Mouse (Mus musculus): ENCODE results near the gene Olfr1097.

Gene Olfr1097

DNA sequence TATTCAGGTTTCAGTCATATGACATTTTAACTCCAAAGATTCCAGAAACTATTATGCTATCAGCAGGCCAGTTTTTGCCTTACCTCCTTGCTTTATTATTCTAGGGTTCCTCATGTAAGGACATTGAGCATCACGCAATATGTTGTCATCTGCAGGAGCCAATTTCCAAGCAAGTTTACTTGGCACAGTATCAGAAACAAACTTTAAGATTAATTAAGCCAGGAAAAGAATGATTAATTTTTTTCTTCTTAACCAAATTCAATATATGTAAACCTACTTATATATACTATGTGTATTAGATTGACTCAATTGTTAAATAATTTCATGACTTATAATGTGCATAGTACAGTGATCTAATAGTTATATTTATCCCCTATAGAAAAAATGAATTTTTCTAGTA lies at the start of gene Olfr1097:
TSS of gene Olfr1097 (minus strand) at position 101 of the 400 bp plus-strand sequence.
- DNase-seq (ENCODE audit: low spot score in 2 of 2) = no peak

DNA sequence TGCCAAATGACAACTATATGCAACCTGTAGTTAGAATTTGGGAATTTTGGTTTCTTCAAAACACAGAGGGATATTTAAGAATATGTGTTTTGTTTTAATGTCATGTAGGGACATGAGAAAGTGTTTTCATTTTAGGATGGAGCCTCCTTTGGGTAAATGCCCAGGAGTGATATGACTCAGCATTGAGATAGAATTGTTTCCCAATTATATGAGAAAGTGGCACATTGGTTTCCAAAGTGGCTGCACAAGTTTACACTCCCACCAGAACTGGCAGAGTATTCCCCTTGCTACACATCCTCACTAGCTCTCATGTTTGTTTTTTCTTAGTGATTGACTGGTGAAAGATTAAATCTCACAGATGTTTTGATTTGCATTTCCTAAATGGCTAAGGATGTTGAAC lies 34.5 kb upstream of the Olfr1097 start:
- peak; percentile 2 to 10 for DNase-seq (ENCODE audit: low spot score in 2 of 2)

DNA sequence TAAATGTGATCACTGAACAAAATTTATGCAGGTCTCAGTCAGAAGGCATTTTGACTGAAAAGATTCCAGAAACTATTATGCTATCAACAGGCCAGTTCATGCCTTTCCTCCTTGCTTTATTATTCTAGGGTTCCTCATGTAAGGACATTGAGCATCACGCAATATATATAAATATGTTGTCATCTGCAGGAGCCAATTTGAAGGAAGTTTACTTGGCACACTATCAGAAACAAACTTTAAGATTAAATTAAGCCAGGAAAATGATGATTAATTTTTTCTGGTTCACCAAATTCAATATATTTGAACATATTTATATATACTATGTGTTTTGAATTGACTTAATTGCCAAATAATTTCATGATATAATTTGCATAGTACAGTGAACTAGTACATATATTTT lies 32.4 kb upstream of the Olfr1097 start, which contains the start of gene Olfr1098:
TSS of gene Olfr1098 (minus strand) at position 101 of the 400 bp plus-strand sequence.
- DNase-seq (ENCODE audit: low spot score in 2 of 2) = no peak

DNA sequence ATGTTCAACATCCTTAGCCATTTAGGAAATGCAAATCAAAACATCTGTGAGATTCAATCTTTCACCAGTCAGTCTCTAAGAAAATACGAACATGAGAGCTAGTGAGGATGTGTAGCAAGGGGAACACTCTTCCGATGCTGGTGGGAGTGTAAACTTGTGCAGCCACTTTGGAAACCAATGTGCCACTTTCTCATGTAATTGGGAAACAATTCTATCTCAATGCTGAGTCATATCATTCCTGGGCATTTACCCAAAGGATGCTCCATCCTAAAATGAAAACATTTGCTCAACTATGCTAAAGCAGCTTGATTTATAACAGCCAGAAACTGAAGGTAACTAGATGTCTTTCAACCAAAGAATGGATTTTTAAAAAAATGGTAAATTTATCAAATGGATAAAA lies 13.6 kb upstream of the Olfr1097 start:
- DNase-seq (ENCODE audit: low spot score in 2 of 2) = no peak

DNA sequence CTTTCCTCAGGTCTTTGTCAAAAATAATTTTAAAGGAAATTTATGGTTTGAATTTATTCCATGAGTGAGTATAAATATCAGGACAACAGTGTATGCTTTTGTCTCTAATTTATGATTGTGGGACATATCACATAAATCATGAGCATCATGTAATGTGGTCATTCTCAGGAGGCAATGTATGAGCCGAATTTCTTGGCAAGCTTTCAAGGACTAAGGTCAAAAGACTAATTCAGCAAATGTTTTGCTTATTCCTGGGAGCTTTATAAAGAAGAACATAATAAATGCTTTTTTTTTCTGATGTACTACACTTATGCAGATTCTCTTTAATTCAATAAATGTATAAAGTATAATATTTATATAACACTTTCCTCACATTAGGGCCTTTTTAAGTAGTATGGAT lies 17.3 kb downstream of the Olfr1097 start, which contains the start of gene Gm13723:
TSS of gene Gm13723 (minus strand) at position 101 of the 400 bp plus-strand sequence.
- no peak for DNase-seq (ENCODE audit: low spot score in 2 of 2)

DNA sequence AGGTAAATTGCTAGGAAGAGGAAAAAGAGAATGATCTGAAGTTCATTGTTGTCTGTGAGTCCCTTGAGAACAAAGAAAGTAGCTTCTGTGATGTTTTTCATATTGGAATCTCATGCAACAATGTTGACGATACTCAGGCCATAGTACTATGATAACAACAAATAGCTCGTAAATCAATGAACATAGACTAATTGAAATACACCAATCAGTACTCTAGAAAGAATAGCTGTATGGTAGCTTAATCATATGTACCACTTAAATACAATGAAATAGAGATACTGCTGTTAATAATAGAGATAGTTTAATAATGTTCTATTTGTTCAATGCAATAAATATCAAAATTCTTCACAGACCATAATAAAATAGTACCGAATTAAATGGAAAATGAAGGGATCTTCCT lies 40.4 kb downstream of the Olfr1097 start, which contains the start of gene Olfr1095:
TSS of gene Olfr1095 (minus strand) at position 101 of the 400 bp plus-strand sequence.
- DNase-seq (ENCODE audit: low spot score in 2 of 2) = no peak

All from right cerebral cortex, adult 2 months (tissue).